Mouse (Mus musculus) liver, adult 2 months (tissue): ENCODE measurements around the gene Lonrf3. TPM values are rescaled to one million over a fixed set of nuclear protein-coding genes. Genes with fewer than 3 reads are reported as not detected.
A peak's percentile ranks its signal among the peaks of the same experiment; 100 is the strongest.

Experiments
- DNase-seq: peaks from one replicate; pipeline ENCODE4 v3.0.0-alpha.2; 2011; ENCODE audit warnings: low read depth, low spot score; ENCODE audit errors: extremely low read depth
- H3K27ac ChIP-seq: fragments of 200-500 bp; replicated peaks from 2 replicates; pipeline ENCODE4 v1.5.1; 2012; ENCODE audit warnings: low read depth, mild to moderate bottlenecking, control low read depth, inconsistent platforms, low read length; ENCODE audit not compliant: insufficient read depth
- H3K27me3 ChIP-seq: fragments of 200-500 bp; 2 replicates; pipeline ENCODE4 v1.6.1; 2012; ENCODE audit warnings: mild to moderate bottlenecking, moderate library complexity, low read length, inconsistent platforms; ENCODE audit not compliant: control insufficient read depth, insufficient read depth
- H3K36me3 ChIP-seq: fragments of 200-500 bp; 2 replicates; pipeline ENCODE4 v1.6.1; 2012; ENCODE audit warnings: low read length, inconsistent platforms; ENCODE audit not compliant: control insufficient read depth, insufficient read depth
- H3K4me1 ChIP-seq: fragments of 200-500 bp; 2 replicates; pipeline ENCODE4 v1.6.1; 2011; ENCODE audit warnings: low read length; ENCODE audit not compliant: control insufficient read depth, insufficient read depth
- H3K4me3 ChIP-seq: fragments of 200-500 bp; 2 replicates; pipeline ENCODE4 v1.5.1; 2011; ENCODE audit warnings: low read depth, mild to moderate bottlenecking, control low read depth, low read length, moderate library complexity; ENCODE audit not compliant: insufficient read depth
- H3K79me2 ChIP-seq: fragments of 200-500 bp; 2 replicates; pipeline ENCODE4 v1.6.1; 2012; ENCODE audit warnings: inconsistent platforms, mild to moderate bottlenecking, low read length, moderate library complexity; ENCODE audit not compliant: control insufficient read depth, insufficient read depth
- H3K9ac ChIP-seq: fragments of 200-500 bp; 2 replicates; pipeline ENCODE4 v1.6.1; 2012; ENCODE audit warnings: low read depth, mild to moderate bottlenecking, control low read depth, inconsistent platforms, low read length
- CTCF ChIP-seq: fragments of 200-500 bp; IDR thresholded peaks from 2 replicates; pipeline ENCODE4 v1.5.1; 2011; ENCODE audit warnings: low read depth, low read length, control low read depth
- POLR2A ChIP-seq: fragments of 200-500 bp; IDR thresholded peaks from 2 replicates; pipeline ENCODE4 v1.6.1; 2011; ENCODE audit warnings: low read length, control low read depth; ENCODE audit not compliant: insufficient read depth; ENCODE audit errors: extremely low read depth
- WGBS: fragments of 180-500 bp; shearing (Covaris S2); methylation state at CpG from one replicate; pipeline ENCODE4 v1.1.7; 2018; 5-methylcytosine and 5-hydroxymethylcytosine counted together
- polyA plus RNA-seq: library from polyadenylated mRNA; depleted of rRNA; stranded (reverse); fragments of >200 nt; gene quantifications from 2 replicates; pipeline ENCODE4 v1.2.3, GENCODE M21; 2012; rRNA removed
- total RNA-seq: library from RNA; depleted of rRNA; stranded (reverse); fragments of >200 nt; gene quantifications from 2 replicates; pipeline ENCODE4 v1.2.3, GENCODE M21; 2014; rRNA removed

Gene Lonrf3
- total and polyA plus RNA-seq, 2 experiments: 2.5 to 3.9 TPM

DNA sequence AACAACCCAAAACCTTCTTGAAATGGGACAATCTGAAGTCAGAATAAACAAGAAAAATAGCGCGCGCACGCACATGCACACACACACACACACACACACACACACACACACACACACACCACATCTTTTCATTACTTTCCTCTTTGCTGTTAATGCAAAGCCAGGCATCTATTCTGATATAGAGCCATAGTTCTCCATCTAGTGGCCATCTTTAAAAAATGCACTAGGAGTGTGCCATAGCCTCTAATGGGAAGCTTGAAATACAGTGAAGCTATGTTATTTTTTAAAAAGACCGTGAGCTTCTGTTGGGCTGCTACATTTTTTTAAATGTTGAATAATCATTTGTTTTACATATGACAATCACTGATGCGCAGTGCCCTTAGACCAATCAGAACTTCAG is 65.1 kb downstream of the Lonrf3 start:
- no peaks in the 10 kb centered on the region for H3K79me2 ChIP-seq
- H3K36me3 ChIP-seq: no peaks in the 10 kb centered on the region
- no peak overlapping the region for H3K4me3 ChIP-seq
- TF ChIP-seq CTCF (no peak), POLR2A (no peak)
- H3K4me1 ChIP-seq: no peaks in the 10 kb centered on the region
- H3K9ac ChIP-seq: no peak overlapping the region
- peak; percentile 11 for DNase-seq
- no peak overlapping the region for H3K27ac ChIP-seq
- 33% methylated on average over 6 of the region's 6 CpGs for WGBS
- no peaks in the 10 kb centered on the region for H3K27me3 ChIP-seq

DNA sequence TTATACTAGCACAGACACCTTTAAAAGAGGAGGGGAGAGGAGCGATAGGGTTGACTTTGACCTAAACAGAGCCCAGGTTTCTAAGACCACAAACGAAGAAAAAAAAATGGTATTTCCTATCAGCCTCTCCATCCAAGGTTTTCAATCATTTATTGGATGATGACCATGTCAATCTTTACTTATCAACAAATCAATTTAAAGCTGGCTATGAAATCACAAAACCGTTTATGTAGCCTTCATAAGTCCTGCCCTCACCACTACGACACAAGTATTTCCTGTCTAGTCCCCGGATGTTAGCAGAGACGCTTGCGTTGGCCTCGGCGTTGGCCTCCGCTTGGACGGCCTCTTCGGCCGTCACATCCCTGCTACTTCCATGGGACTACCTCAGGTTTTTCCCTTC is 72.8 kb downstream of the Lonrf3 start, which contains the start of gene Gm6268:
TSS of gene Gm6268 (plus strand) at position 301 of the 400 bp plus-strand sequence.
- H3K9ac ChIP-seq: no peak within 1 kb of the TSS

DNA sequence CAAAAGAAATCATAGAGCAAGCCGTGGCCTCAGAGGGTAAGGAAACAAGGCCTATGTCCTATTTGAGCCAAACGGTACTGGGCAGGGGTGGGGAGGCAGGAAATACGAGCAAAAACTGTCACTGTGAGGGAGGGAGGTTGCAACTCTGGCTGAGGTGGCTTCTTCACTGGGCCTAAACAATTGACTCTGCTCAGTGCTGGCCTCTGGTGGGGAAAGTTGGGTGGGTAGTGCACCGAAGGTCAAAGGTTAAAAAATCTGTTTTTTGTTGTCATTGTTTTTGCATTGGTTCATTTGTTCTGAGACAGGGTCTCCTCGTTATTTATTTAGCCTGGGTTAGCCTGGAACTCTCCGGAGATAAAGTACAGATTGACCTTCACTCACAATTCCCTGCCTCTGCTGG is 74.2 kb downstream of the Lonrf3 start:
- Histone ChIP-seq H3K4me1 (no peaks in the 10 kb centered on the region), H3K27ac (no peak overlapping the region), H3K4me3 (no peak overlapping the region), H3K27me3 (no peaks in the 10 kb centered on the region), H3K79me2 (no peaks in the 10 kb centered on the region), H3K36me3 (no peaks in the 10 kb centered on the region), H3K9ac (no peak overlapping the region)
- WGBS: 62% methylated on average over 6 of the region's 6 CpGs
- no peak for TF ChIP-seq POLR2A
- TF ChIP-seq CTCF: peak; percentile 29; the same call in 1 of the 2 replicates
- no peak for DNase-seq

More for the DNA sequence above, 72.8 kb downstream of the Lonrf3 start, which contains the start of gene Gm6268:
- no peak within 1 kb of the TSS for H3K27ac ChIP-seq
- TF ChIP-seq CTCF: no peak
- TF ChIP-seq POLR2A: no peak
- no peaks in the 10 kb centered on the region for H3K36me3 ChIP-seq
- no peak for DNase-seq
- H3K79me2 ChIP-seq: no peaks in the 10 kb centered on the region
- no peaks in the 10 kb centered on the region for H3K27me3 ChIP-seq
- WGBS: 89% methylated on average over 13 of the region's 13 CpGs
- H3K4me1 ChIP-seq: no peaks in the 10 kb centered on the region
- no peak within 1 kb of the TSS for H3K4me3 ChIP-seq

Other genes with a start within 250 kb of the Lonrf3 start
- gene Il13ra1, start 216.2 kb upstream of the Lonrf3 start, total RNA-seq: 37.9 and 44.3 TPM in 2 replicates
- gene Il13ra1, start 216.2 kb upstream of the Lonrf3 start, polyA plus RNA-seq: 7.1 and 7.3 TPM in 2 replicates
- not detected in 2 replicates for gene Zcchc12, start 132.4 kb upstream of the Lonrf3 start, total RNA-seq
- not detected in 2 replicates for gene Zcchc12, start 132.4 kb upstream of the Lonrf3 start, polyA plus RNA-seq
- not detected in 2 replicates for gene Gm6268, start 72.9 kb downstream of the Lonrf3 start, total RNA-seq
- not detected in 2 replicates for gene Gm6268, start 72.9 kb downstream of the Lonrf3 start, polyA plus RNA-seq
- gene Gm14569, start 163.5 kb downstream of the Lonrf3 start, total RNA-seq: not detected in 2 replicates
- not detected in 2 replicates for gene Gm14569, start 163.5 kb downstream of the Lonrf3 start, polyA plus RNA-seq